Mouse (Mus musculus) midbrain, embryonic 15.5 days (tissue): ENCODE measurements at regions not wholly inside any gene's neighbourhood (a gene's known extent, or its start where the extent isn't known, plus 50 kb on each side); places are given as distances from the start of the nearest gene placed in this dataset.
"Not testable (repeated sequence)": the region's sequence is repeated elsewhere in the genome, so short reads cannot be mapped to it uniquely, and the experiment has no call there.

Experiments used
- ATAC-seq: fragments of 200-750 bp; cut with Nextera tagmentation; replicated peaks from 2 replicates; pipeline ENCODE4 v1.8.0; 2017; ENCODE audit warnings: moderate TSS enrichment
- H3K27ac ChIP-seq: fragments of 300-500 bp; sonication (generic); 2 replicates; pipeline ENCODE4 v1.5.1; 2015; ENCODE audit warnings: mild to moderate bottlenecking, inconsistent platforms
- H3K27me3 ChIP-seq: fragments of 300-500 bp; sonication (generic); replicated peaks from 2 replicates; pipeline ENCODE4 v1.6.1; 2015; ENCODE audit warnings: inconsistent platforms
- H3K36me3 ChIP-seq: fragments of 300-500 bp; sonication (generic); replicated peaks from 2 replicates; pipeline ENCODE4 v1.6.1; 2015; ENCODE audit warnings: inconsistent platforms
- H3K4me1 ChIP-seq: fragments of 300-500 bp; sonication (generic); 2 replicates; pipeline ENCODE4 v1.6.1; 2015; ENCODE audit warnings: inconsistent platforms
- H3K4me2 ChIP-seq: fragments of 300-500 bp; sonication (generic); 2 replicates; pipeline ENCODE4 v1.6.1; 2015; ENCODE audit warnings: inconsistent platforms, mild to moderate bottlenecking, moderate library complexity
- H3K4me3 ChIP-seq: fragments of 300-500 bp; sonication (generic); 2 replicates; pipeline ENCODE4 v1.5.1; 2015; ENCODE audit warnings: mild to moderate bottlenecking, inconsistent platforms
- H3K9ac ChIP-seq: fragments of 300-500 bp; sonication (generic); 2 replicates; pipeline ENCODE4 v1.6.1; 2015; ENCODE audit warnings: mild to moderate bottlenecking, inconsistent platforms
- H3K9me3 ChIP-seq: fragments of 300-500 bp; sonication (generic); 2 replicates; pipeline ENCODE4 v1.6.1; 2016; ENCODE audit warnings: inconsistent platforms
- whole genome bisulfite sequencing: fragments of 180-500 bp; shearing (Covaris S2); methylation state at CpG from one replicate; pipeline ENCODE4 v1.1.7; 2015; ENCODE audit warnings: mixed read lengths; 5-methylcytosine and 5-hydroxymethylcytosine counted together

DNA sequence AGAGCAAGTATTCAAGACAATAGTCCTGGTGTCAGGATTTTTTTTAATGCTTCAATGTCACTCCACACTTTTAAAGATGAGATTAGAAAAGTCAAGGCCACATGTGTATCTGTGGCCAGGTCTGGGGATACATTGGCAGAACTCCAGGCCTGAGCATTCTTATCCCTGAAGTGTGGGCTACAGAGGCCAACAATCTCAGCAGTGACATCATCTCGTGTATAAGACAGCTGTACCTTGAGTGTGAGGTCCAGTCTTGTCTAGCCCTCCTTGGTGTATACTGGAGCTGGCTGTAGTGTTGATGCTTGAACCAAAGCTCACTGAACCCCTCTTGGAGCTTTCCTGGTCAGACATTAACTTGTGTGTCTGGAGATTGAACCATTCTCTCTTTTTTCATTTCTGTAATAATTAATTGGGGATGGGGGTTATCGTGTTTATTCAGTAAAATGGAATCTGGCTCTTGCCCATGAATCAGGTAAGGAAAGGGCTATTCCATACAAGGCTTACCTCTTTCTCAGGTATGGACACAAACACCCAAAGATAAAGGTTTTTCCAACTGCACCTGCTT lies 182.3 kb upstream of the Irx4 start:
- Histone ChIP-seq H3K27ac (no peak overlapping the region), H3K9me3 (no peaks in the 10 kb centered on the region), H3K4me1 (no peaks in the 10 kb centered on the region), H3K4me3 (no peak overlapping the region), H3K4me2 (no peak overlapping the region), H3K27me3 (no peaks in the 10 kb centered on the region), H3K9ac (no peak overlapping the region), H3K36me3 (no peaks in the 10 kb centered on the region)
- WGBS, result 72% methylated on average over 2 of the region's 2 CpGs
- ATAC-seq, result no peak

DNA sequence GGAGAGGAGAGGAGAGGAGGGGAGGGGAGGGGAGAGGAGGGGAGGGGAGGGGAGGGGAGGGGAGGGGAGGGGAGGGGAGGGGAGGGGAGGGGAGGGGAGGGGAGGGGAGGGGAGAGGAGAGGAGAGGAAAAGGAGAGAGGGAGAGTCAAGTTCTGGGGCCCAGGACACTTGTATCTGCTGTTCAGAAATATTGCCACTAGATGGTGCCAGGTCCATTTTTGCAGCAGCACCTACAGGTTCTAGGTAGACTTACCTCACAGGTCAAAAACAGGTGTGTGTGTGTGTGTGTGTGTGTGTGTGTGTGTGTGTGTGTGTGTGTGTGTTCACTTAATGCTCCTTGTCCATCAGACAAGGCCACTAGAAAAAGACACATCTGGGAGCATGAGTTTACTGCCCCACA lies 172.5 kb upstream of the Irx4 start:
- H3K4me2 ChIP-seq, H3K36me3 ChIP-seq, H3K4me3 ChIP-seq, H3K27ac ChIP-seq, H3K27me3 ChIP-seq, H3K9ac ChIP-seq, H3K4me1 ChIP-seq, ATAC-seq, H3K9me3 ChIP-seq: not testable (repeated sequence)

DNA sequence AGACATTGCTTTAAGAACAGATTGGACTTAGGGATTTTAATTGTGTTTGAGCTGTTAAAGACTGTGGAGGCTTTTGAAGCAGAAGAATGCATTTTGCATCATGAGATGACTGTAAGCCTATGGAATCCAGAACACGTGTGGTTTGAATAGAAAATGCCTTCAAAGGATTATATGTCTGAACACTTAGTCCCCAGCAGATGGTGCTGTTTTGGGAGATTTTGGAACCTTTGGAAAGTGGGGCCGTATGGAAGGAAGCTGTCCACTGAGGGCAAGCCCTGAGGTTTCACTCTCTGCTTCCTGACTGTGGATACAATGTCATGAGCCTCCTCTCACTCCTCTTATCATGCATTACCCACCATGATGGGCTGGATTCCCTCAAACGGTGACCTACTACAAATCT lies 168.4 kb upstream of the Irx4 start:
- Histone ChIP-seq H3K4me1 (no peaks in the 10 kb centered on the region), H3K27ac (no peak overlapping the region), H3K9me3 (no peaks in the 10 kb centered on the region), H3K36me3 (no peaks in the 10 kb centered on the region), H3K4me3 (no peak overlapping the region), H3K9ac (no peak overlapping the region), H3K4me2 (no peak overlapping the region), H3K27me3 (no peaks in the 10 kb centered on the region)
- WGBS, result 49% methylated on average over 3 of the region's 3 CpGs
- no peak for ATAC-seq

DNA sequence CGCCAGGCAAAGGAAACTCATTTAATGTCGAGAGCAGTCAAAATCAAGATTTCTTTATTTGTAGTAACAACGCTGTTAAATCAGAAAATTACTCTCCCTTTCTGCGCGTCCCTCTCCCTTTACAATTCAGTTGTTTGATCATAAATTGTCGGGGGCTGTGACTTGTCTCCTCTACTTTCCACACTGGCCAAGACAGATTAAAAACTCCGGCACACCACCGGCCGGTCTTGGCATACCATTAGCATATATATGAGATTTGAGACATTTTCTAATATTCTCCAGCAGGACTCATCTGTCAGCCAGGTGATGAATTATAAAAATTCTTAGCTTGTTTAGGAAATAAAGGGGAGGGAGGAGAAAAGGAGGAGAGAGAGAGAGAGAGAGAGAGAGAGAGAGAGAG lies 162.8 kb upstream of the Irx4 start:
- ATAC-seq, result peak; percentile 75; the same call in 1 of the 2 replicates
- WGBS, result 35% methylated on average over 9 of the region's 9 CpGs
- H3K27me3 ChIP-seq, result 0 out of 2 replicates have a peak, but pooled peaks cover 4% of the 10 kb centered on the region
- peaks cover 2% of the 10 kb centered on the region; the same call in 1 of the 2 replicates for H3K4me1 ChIP-seq
- H3K27ac ChIP-seq, result no peak overlapping the region
- no peaks in the 10 kb centered on the region for H3K36me3 ChIP-seq
- no peak overlapping the region for H3K9ac ChIP-seq
- no peak overlapping the region for H3K4me2 ChIP-seq
- no peaks in the 10 kb centered on the region for H3K9me3 ChIP-seq
- H3K4me3 ChIP-seq, result no peak overlapping the region

DNA sequence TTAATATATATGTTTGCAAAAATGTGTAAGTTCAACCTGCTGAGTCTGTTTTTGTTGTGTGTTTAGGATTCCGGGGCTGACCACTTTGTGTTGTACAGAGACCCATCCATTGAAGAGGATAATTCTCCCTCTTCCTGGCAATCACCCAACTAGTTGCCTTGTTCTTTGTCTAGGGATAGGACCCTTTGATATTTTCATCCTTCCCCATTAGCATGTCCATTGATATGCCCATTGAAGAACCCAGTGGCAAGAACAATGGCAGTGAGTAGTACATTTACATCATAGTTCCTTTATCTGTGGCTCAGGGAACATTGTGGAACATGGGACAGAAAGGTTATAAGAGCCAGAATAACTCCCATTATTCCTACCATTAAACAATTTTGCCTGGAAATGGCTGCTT lies 160.9 kb upstream of the Irx4 start:
- Histone ChIP-seq H3K27me3 (0 out of 2 replicates have a peak, but pooled peaks cover 4% of the 10 kb centered on the region), H3K4me1 (peaks cover 2% of the 10 kb centered on the region; the same call in 1 of the 2 replicates), H3K9me3 (no peaks in the 10 kb centered on the region), H3K4me2 (no peak overlapping the region), H3K27ac (no peak overlapping the region), H3K4me3 (no peak overlapping the region), H3K9ac (no peak overlapping the region), H3K36me3 (no peaks in the 10 kb centered on the region)
- WGBS, result 29% methylated on average over 1 of the region's 1 CpGs
- ATAC-seq, result no peak

DNA sequence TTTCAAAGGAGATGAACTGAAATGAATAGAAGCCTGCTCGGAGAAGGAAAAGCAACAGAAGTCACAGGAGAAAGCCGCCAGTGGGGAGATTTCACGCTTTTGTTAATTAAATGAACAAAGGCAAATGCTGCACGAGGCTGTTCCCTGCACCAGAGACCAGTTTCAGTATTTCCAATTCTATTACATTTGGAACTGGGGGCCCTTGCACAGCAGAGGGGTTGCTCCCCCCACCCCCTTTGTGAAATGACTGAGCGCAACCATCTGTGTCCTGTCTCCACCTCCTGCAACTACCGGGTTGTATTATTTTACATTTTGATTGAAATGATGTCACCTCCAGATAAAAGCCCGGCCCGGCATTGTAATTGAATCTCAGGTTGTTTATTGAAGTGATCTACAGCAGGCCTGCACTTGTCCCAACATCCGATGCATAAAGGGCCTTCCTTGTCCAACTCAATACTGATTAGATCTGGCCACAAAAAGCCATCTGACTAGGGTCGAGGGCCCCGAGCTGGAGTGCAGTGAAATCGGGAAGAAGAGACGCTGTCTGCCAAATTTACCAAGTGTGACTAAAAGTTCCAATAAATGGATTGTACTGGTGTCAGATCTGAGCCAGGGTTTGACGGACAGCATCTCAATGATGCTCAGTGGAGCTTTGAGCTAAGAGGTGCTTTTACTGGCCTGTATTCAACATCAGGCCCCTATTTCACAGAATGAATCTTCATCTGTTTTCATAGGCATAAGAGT lies 152.9 kb upstream of the Irx4 start:
- ATAC-seq, result peak; percentile 82

DNA sequence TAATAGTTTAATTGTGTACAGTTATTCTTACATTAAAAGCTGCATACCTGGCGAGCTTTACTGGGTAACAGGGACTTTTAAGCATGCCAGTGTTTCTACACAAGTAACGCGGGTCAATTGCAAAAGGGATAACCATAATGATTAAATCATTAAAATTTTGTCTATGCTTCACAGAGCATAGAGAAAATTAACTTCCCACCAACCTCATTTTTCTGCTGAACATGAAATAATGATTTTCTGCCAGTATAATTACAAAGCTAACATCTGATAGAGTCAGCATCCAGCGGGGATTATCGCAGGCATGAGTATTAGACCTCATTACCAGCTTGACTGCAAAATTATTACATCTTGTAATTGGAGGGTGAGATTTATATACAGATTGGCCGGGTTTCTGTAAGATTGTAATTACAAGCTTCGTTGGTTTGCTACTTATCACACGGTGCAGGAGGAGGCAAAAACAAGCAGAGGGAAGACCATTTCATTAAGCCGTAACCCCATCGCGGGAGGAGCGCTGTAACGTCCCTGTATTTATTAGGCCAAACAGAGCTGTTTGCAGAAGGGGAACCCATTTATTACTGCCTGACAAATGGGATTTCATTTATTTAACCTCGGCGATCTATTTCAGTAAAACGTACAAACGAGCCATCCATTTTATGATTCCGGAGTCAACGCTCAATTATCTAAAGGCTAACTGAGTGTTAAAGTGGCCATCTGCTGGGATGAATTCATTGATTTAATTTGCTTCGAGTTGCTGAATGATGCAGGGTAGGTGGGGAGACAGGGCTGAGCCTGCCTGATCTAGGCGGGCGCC lies 143.3 kb upstream of the Irx4 start:
- Histone ChIP-seq H3K27ac (peak overlapping the region; percentile 70), H3K4me3 (peak overlapping the region; percentile 27), H3K4me2 (peak overlapping the region; percentile 46), H3K36me3 (no peaks in the 10 kb centered on the region), H3K9ac (peak overlapping the region; percentile 23; the same call in 1 of the 2 replicates), H3K27me3 (peaks cover 20% of the 10 kb centered on the region), H3K4me1 (peaks cover 12% of the 10 kb centered on the region), H3K9me3 (no peaks in the 10 kb centered on the region)
- 20% methylated on average over 22 of the region's 22 CpGs for WGBS
- ATAC-seq, result peak; percentile 95

More for the DNA sequence above, 152.9 kb upstream of the Irx4 start:
- Histone ChIP-seq H3K4me1 (peaks cover 10% of the 10 kb centered on the region), H3K4me2 (no peak overlapping the region), H3K36me3 (no peaks in the 10 kb centered on the region), H3K4me3 (no peak overlapping the region), H3K9me3 (no peaks in the 10 kb centered on the region), H3K9ac (no peak overlapping the region), H3K27me3 (peaks cover 12% of the 10 kb centered on the region; the same call in 1 of the 2 replicates), H3K27ac (no peak overlapping the region)
- WGBS, result 18% methylated on average over 14 of the region's 14 CpGs

DNA sequence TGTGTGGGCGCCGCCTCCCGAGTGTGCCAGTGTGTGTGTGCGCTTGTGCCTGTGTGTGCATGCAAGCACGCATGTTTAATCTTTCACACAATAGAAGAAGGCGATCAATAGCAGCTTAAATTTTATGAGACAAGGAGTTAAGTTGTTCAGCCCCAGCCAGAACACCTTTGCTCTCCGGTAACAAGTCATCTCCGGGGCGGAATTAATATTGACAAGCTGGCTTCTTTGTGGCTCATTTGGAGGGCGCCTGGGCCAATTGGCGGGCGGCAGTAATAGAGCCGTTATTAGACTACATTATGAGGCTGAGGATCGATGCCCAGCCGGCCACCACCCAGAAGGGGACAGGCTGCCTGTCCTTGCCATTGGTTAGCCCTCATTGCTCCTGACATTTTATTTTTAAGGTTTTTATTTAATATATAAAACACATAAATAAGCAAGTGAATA lies 142.6 kb upstream of the Irx4 start:
- ATAC-seq, result peak; percentile 66
- WGBS, result 20% methylated on average over 15 of the region's 15 CpGs

DNA sequence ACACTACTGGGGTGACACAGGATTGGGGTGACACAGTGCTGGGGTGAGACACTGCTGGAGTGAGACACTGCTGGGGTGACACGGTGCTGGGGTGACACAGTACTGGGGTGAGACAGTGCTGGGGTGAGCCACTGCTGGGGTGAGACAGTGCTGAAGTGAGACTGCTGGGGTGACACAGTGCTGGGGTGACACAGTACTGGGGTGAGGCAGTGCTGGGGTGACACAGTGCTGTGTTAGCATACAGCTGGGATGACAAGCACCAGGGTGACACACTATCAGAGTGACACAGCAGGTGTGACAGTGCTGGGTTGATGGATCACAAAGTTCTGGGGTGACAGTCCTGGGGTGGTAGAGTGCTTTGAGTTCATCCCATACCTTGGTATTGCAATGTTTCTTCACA lies 137.3 kb upstream of the Irx4 start:
- Histone ChIP-seq H3K27me3 (no peaks in the 10 kb centered on the region), H3K27ac (no peak overlapping the region), H3K9ac (no peak overlapping the region), H3K4me3 (no peak overlapping the region), H3K9me3 (no peaks in the 10 kb centered on the region), H3K36me3 (no peaks in the 10 kb centered on the region), H3K4me1 (peaks cover under 1% of the 10 kb centered on the region; the same call in 1 of the 2 replicates), H3K4me2 (no peak overlapping the region)
- 100% methylated on average over 1 of the region's 1 CpGs for WGBS
- ATAC-seq, result no peak

More for the DNA sequence above, 142.6 kb upstream of the Irx4 start:
- Histone ChIP-seq H3K27me3 (peaks cover 20% of the 10 kb centered on the region), H3K27ac (peak overlapping the region; percentile 70), H3K9ac (peak overlapping the region; percentile 23; the same call in 1 of the 2 replicates), H3K36me3 (no peaks in the 10 kb centered on the region), H3K4me2 (peak overlapping the region; percentile 46), H3K9me3 (no peaks in the 10 kb centered on the region), H3K4me3 (peak overlapping the region; percentile 27), H3K4me1 (peaks cover 12% of the 10 kb centered on the region)

DNA sequence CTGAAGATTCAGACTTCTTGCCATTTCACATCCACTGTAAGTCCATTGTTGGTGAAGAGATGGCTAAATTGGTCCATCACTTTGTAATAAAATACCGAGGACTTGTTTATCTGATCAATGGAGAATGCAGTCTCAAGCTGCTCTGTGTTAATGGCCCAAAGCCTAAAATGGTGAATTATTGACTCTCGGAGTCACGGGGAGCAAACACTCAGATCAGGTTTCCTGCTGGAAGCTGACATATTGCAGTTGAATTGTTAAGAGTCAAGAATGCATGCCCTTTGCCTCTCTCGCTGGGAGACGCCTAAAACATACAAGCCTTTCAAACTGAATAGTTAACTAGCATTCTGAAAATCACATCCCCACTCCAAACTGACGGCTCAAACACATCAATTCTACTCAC lies 129.0 kb upstream of the Irx4 start:
- 65% methylated on average over 6 of the region's 6 CpGs for WGBS
- Histone ChIP-seq H3K9me3 (no peaks in the 10 kb centered on the region), H3K36me3 (no peaks in the 10 kb centered on the region), H3K27me3 (no peaks in the 10 kb centered on the region), H3K4me2 (no peak overlapping the region), H3K4me1 (no peaks in the 10 kb centered on the region), H3K4me3 (no peak overlapping the region), H3K9ac (no peak overlapping the region), H3K27ac (no peak overlapping the region)
- no peak for ATAC-seq

DNA sequence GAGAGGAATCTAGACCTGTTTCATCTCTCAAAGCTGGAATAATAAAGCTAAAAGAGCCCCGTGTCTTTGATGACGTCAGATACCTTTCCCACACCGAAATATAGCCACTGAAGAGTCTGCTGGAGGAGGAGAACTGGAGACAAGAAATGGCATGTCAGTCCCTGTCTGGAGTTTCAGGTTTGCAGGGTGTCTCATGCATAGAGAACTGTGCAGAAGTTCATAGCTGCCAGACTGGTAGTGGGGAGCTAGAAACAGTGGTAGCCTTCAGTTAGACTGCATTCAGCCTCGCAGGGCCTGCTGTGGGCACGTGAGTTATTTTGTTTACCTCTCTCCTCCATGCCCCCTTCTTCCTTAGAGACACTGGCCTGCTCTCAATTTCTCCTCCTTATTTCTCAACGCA lies 127.5 kb upstream of the Irx4 start:
- no peak overlapping the region for H3K4me3 ChIP-seq
- ATAC-seq, result no peak
- H3K4me2 ChIP-seq, result no peak overlapping the region
- H3K27me3 ChIP-seq, result no peaks in the 10 kb centered on the region
- no peak overlapping the region for H3K27ac ChIP-seq
- no peak overlapping the region for H3K9ac ChIP-seq
- 77% methylated on average over 6 of the region's 6 CpGs for WGBS
- no peaks in the 10 kb centered on the region for H3K4me1 ChIP-seq
- H3K36me3 ChIP-seq, result no peaks in the 10 kb centered on the region
- no peaks in the 10 kb centered on the region for H3K9me3 ChIP-seq

DNA sequence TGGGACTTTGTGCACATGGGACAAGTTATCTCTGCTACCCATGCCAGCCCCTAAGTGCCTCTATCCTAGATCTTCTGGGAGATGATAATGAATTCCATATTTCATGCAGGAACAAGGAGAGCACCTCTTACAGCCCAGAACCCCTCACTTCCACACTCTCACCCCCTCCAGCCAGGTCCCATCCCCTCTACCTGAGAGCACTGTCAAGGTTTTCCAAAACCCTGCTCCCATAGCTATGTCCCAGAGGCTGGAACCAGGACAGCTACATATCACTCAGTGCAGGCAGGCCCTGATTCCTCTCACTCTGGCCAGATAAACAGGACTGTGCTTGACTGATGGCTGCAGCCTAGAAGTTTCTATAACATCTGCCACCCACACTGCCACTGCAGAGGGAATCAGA lies 125.3 kb upstream of the Irx4 start:
- no peak overlapping the region for H3K4me2 ChIP-seq
- H3K27me3 ChIP-seq, result no peaks in the 10 kb centered on the region
- no peak for ATAC-seq
- no peak overlapping the region for H3K9ac ChIP-seq
- H3K4me1 ChIP-seq, result no peaks in the 10 kb centered on the region
- no peak overlapping the region for H3K4me3 ChIP-seq
- H3K27ac ChIP-seq, result no peak overlapping the region
- no peaks in the 10 kb centered on the region for H3K9me3 ChIP-seq
- H3K36me3 ChIP-seq, result no peaks in the 10 kb centered on the region
